Mouse (Mus musculus) ES-Bruce4 (cell line): ENCODE measurements around the gene Saysd1. TPM values are rescaled to one million over a fixed set of nuclear protein-coding genes. Genes with fewer than 3 reads are reported as not detected.

Experiments used
- H3K27ac ChIP-seq: 2 replicates; pipeline ENCODE4 v1.5.1; 2012; ENCODE audit warnings: low read length, inconsistent platforms; ENCODE audit not compliant: insufficient read depth
- H3K27me3 ChIP-seq: 2 replicates; pipeline ENCODE4 v1.6.1; 2012; ENCODE audit warnings: mild to moderate bottlenecking, low read length, inconsistent platforms; ENCODE audit not compliant: control insufficient read depth, poor library complexity, insufficient read depth, severe bottlenecking
- H3K36me3 ChIP-seq: 2 replicates; pipeline ENCODE4 v1.6.1; 2012; ENCODE audit warnings: inconsistent platforms, mild to moderate bottlenecking, low read length, moderate library complexity; ENCODE audit not compliant: control insufficient read depth, poor library complexity, insufficient read depth, severe bottlenecking
- H3K4me1 ChIP-seq: one replicate; pipeline ENCODE4 v1.8.1; 2011; ENCODE audit warnings: low read length; ENCODE audit not compliant: control insufficient read depth, insufficient read depth
- H3K4me3 ChIP-seq: 2 replicates; pipeline ENCODE4 v1.5.1; 2011; ENCODE audit warnings: low read depth, mild to moderate bottlenecking, low read length
- H3K9ac ChIP-seq: 2 replicates; pipeline ENCODE4 v1.6.1; 2012; ENCODE audit warnings: low read depth, mild to moderate bottlenecking, inconsistent platforms; ENCODE audit not compliant: poor library complexity, severe bottlenecking
- H3K9me3 ChIP-seq: replicated peaks from 2 replicates; pipeline ENCODE4 v1.6.1; 2012; ENCODE audit warnings: mild to moderate bottlenecking, low read length, inconsistent platforms; ENCODE audit not compliant: control insufficient read depth, poor library complexity, insufficient read depth, severe bottlenecking
- CTCF ChIP-seq: IDR thresholded peaks from one replicate; pipeline ENCODE4 v1.8.1; 2011; ENCODE audit warnings: low read depth, low read length
- EP300 ChIP-seq: IDR thresholded peaks from 2 replicates; pipeline ENCODE4 v1.6.1; 2011; ENCODE audit warnings: low read depth, low read length; ENCODE audit not compliant: insufficient read depth
- POLR2A ChIP-seq: IDR thresholded peaks from one replicate; pipeline ENCODE4 v1.8.1; 2011; ENCODE audit warnings: low read length; ENCODE audit not compliant: insufficient read depth
- polyA plus RNA-seq: library from polyadenylated mRNA; stranded (reverse); fragments of >200 nt; gene quantifications from 2 replicates; pipeline ENCODE4 v1.2.4, GENCODE M21; 2011; ENCODE audit warnings: low read depth; ENCODE audit not compliant: missing spikeins, insufficient read depth, insufficient read length

Gene Saysd1
- polyA plus RNA-seq, 1 experiment: 5.8 TPM

DNA sequence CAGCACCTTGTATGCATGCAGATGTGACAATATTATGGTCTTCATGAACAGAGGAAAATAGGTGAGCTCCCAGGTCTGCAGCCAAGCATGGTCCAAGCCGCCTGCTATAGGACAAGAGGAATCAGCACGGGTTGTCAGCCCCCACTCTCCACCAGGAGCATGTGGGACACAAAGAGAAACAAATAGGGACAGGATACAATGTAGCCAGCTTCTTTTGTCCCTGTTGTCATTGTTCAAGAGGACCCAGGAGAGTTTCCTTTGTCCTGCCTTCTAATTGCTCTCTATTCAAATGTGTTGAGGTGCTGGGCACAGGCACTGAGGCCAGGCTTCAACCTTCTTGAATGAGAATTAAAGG, 89.9 kb downstream of the Saysd1 start:
- Histone ChIP-seq H3K4me1 (peaks cover 2% of the 10 kb centered on the region), H3K4me3 (no peak overlapping the region), H3K9me3 (no peaks in the 10 kb centered on the region), H3K27ac (no peak overlapping the region), H3K36me3 (no peaks in the 10 kb centered on the region), H3K27me3 (no peaks in the 10 kb centered on the region; the same call in 1 of the 2 replicates), H3K9ac (no peak overlapping the region)
- TF ChIP-seq EP300 (peak; percentile 68), POLR2A (no peak), CTCF (no peak)

DNA sequence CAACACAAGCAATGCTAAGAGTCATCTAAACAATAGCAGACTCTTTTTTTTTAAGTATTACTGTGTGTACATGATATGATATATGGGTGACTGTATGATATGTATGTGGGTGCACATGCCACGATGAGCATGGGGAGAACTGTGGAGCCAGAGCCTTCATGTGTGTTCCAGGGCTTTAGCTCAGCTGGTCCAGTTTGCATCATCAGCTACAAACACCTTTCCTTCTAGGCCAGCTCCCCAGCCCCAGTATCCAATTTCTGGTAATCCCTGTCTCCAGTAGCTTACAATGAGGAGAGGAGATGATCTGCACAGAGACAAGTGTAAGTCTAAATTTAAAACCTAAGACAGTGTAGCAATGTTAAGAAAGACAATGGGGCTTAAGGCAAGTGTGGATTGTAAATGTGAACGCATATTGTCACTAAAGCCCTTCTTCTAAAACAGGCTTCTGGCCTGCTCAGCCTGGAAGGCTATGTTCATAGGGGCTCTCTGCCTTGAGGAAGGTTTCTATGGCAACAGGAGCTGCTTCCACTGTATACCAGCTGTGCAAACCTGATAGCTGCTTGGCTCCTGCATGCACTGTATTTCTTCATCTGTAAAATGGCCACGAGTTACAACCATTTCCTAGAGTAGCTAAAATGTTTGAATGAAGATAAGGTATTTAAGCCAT, 90.4 kb downstream of the Saysd1 start:
- no peak overlapping the region for H3K9ac ChIP-seq
- TF ChIP-seq POLR2A (no peak), EP300 (no peak), CTCF (no peak)
- peaks cover 2% of the 10 kb centered on the region for H3K4me1 ChIP-seq
- H3K27ac ChIP-seq: no peak overlapping the region
- no peaks in the 10 kb centered on the region for H3K9me3 ChIP-seq
- H3K27me3 ChIP-seq: no peaks in the 10 kb centered on the region; the same call in 1 of the 2 replicates
- no peak overlapping the region for H3K4me3 ChIP-seq
- no peaks in the 10 kb centered on the region for H3K36me3 ChIP-seq

DNA sequence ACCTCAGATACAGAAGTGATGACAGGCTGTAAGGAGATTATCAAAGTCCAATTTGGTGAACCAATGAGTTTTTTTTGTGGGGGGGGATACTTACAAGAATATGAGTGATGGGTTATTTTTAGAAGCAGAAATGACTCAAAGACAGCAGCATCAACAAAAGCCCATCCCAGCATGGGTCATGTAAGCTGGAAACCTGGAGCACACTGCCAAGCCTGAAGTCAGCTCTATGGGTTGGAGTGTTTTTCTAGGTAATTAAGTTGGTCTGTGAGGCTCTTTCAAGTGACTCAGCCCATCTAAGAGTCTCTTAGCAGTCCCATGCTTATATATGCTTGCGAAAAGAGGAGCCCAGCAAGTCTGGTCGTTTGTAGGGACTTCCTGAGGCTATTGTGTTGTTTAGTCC, 91.0 kb downstream of the Saysd1 start:
- peaks cover 2% of the 10 kb centered on the region for H3K4me1 ChIP-seq
- TF ChIP-seq EP300: no peak
- no peak for TF ChIP-seq CTCF
- no peak for TF ChIP-seq POLR2A
- no peak overlapping the region for H3K9ac ChIP-seq
- no peak overlapping the region for H3K4me3 ChIP-seq
- H3K27me3 ChIP-seq: no peaks in the 10 kb centered on the region; the same call in 1 of the 2 replicates
- H3K36me3 ChIP-seq: no peaks in the 10 kb centered on the region
- H3K9me3 ChIP-seq: no peaks in the 10 kb centered on the region
- H3K27ac ChIP-seq: no peak overlapping the region

DNA sequence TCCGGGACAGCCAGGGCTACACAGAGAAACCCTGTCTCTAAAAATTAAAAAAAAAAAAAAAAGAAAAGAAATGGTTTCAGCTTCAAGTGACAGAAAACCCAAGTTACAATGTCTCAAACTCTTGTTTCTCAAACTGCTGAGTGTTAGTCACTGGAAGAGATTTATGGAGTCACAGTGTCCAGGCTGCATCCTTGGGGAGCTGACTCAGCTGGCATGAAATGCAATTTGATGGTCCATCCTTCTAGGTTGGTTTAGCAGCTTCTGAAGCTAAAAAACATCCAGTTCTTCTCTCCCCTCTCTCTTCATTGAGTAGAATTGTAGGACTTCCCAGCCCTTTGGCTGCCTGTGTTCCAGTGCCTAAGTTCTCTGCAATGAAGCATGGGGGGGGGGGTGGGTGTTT, 94.3 kb downstream of the Saysd1 start:
- Histone ChIP-seq H3K36me3 (no peaks in the 10 kb centered on the region), H3K9ac (no peak overlapping the region), H3K4me1 (peaks cover 2% of the 10 kb centered on the region), H3K27ac (no peak overlapping the region), H3K27me3 (no peaks in the 10 kb centered on the region; the same call in 1 of the 2 replicates), H3K9me3 (no peaks in the 10 kb centered on the region), H3K4me3 (no peak overlapping the region)
- TF ChIP-seq CTCF (no peak), EP300 (no peak)

DNA sequence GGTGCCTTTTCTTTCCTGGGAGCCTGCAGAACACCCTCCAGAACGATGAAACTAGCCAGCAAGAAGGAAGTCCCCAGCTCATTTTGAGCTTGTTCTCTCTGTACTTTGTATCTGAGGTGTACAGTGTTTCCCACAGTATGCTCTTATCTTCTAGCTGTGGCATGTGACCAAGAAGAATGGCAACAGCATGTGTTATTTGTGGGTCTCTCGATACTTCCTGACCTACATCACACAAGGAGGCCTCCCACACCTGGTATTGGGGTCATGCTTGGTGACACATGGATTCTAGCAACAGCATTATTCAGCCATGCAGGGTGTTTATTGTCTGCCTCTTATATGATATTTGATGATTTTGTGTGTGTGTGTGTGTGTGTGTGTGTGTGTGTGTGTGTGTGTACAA, 96.5 kb downstream of the Saysd1 start:
- Histone ChIP-seq H3K9ac (no peak overlapping the region), H3K27ac (no peak overlapping the region), H3K4me3 (no peak overlapping the region), H3K36me3 (no peaks in the 10 kb centered on the region), H3K27me3 (no peaks in the 10 kb centered on the region; the same call in 1 of the 2 replicates), H3K4me1 (no peaks in the 10 kb centered on the region), H3K9me3 (no peaks in the 10 kb centered on the region; the same call in 1 of the 2 replicates)
- TF ChIP-seq CTCF (no peak), EP300 (no peak), POLR2A (no peak)

DNA sequence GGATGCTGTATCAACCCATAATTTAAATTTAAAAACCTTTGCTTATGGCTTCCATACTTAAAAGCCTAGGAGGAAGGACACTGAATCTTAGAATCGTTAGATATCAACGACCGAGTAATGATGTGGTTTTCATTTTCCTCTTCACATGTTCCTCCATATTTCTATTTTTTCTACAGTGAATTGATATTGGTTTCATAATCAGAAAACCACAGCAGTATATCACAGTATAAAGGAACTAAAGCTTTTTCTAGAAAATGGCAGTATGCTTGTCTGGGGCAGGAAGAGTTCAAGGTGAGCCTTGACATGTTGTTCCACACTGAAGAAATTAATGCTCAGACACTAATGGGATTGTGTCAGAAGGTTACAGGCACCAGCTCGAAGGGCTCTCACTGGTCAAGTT, 97.4 kb downstream of the Saysd1 start:
- Histone ChIP-seq H3K4me1 (no peaks in the 10 kb centered on the region), H3K27ac (no peak overlapping the region), H3K27me3 (no peaks in the 10 kb centered on the region; the same call in 1 of the 2 replicates), H3K4me3 (no peak overlapping the region), H3K9ac (no peak overlapping the region), H3K9me3 (no peaks in the 10 kb centered on the region; the same call in 1 of the 2 replicates), H3K36me3 (no peaks in the 10 kb centered on the region)
- TF ChIP-seq POLR2A (no peak), CTCF (no peak), EP300 (no peak)
